Mouse (Mus musculus): ENCODE data around the gene Rhobtb1.

The Rhobtb1 gene

GRCm38 (mm10) chr10:69163216-69163615, 12.0 kb downstream of the Rhobtb1 start:
- DNase-seq (ENCODE audit: low spot score in 2 of 2) = no peak

- no peak for DNase-seq (ENCODE audit: low spot score in 2 of 2)
Measured at GRCm38 (mm10) chr10:69165125-69165524, 13.9 kb downstream of the Rhobtb1 start.

GRCm38 (mm10) chr10:69165847-69166246, 14.6 kb downstream of the Rhobtb1 start:
- DNase-seq (ENCODE audit: low spot score in 2 of 2) = no peak

- no peak for DNase-seq (ENCODE audit: low spot score in 2 of 2)
Measured at GRCm38 (mm10) chr10:69166514-69166913, 15.3 kb downstream of the Rhobtb1 start.

GRCm38 (mm10) chr10:69172412-69172811, 21.2 kb downstream of the Rhobtb1 start:
- DNase-seq (ENCODE audit: low spot score in 2 of 2) = no peak

GRCm38 (mm10) chr10:69176116-69176515, 24.9 kb downstream of the Rhobtb1 start:
- DNase-seq (ENCODE audit: low spot score in 2 of 2) = no peak

GRCm38 (mm10) chr10:69179341-69179740, 28.1 kb downstream of the Rhobtb1 start:
- no peak for DNase-seq (ENCODE audit: low spot score in 2 of 2)

GRCm38 (mm10) chr10:69180997-69181396, 29.8 kb downstream of the Rhobtb1 start:
- no peak for DNase-seq (ENCODE audit: low spot score in 2 of 2)

- DNase-seq (ENCODE audit: low spot score in 2 of 2) = no peak
Measured at GRCm38 (mm10) chr10:69184903-69185302, 33.7 kb downstream of the Rhobtb1 start.

- DNase-seq (ENCODE audit: low spot score in 2 of 2) = no peak
Measured at GRCm38 (mm10) chr10:69185431-69185830, 34.2 kb downstream of the Rhobtb1 start.

GRCm38 (mm10) chr10:69185894-69186893, 35.0 kb downstream of the Rhobtb1 start:
- peak; percentile 13 to 52 for DNase-seq (ENCODE audit: low spot score in 2 of 2)

GRCm38 (mm10) chr10:69187773-69188443, 36.7 kb downstream of the Rhobtb1 start:
- DNase-seq (ENCODE audit: low spot score in 2 of 2) = no peak

- DNase-seq (ENCODE audit: low spot score in 2 of 2) = no peak
Measured at GRCm38 (mm10) chr10:69190434-69191160, 39.4 kb downstream of the Rhobtb1 start.

GRCm38 (mm10) chr10:69192266-69192665, 41.0 kb downstream of the Rhobtb1 start:
- no peak for DNase-seq (ENCODE audit: low spot score in 2 of 2)

GRCm38 (mm10) chr10:69193721-69194120, 42.5 kb downstream of the Rhobtb1 start:
- no peak for DNase-seq (ENCODE audit: low spot score in 2 of 2)

- DNase-seq (ENCODE audit: low spot score in 2 of 2) = no peak
Measured at GRCm38 (mm10) chr10:69204677-69205400, 53.6 kb downstream of the Rhobtb1 start.

GRCm38 (mm10) chr10:69206081-69206480, 54.8 kb downstream of the Rhobtb1 start:
- DNase-seq (ENCODE audit: low spot score in 2 of 2) = no peak

GRCm38 (mm10) chr10:69207481-69207880, 56.2 kb downstream of the Rhobtb1 start:
- no peak for DNase-seq (ENCODE audit: low spot score in 2 of 2)

- peak in 1 of 2 experiments; percentile 3 for DNase-seq (ENCODE audit: low spot score in 2 of 2)
Measured at GRCm38 (mm10) chr10:69207981-69208630, 56.9 kb downstream of the Rhobtb1 start.

- no peak for DNase-seq (ENCODE audit: low spot score in 2 of 2)
Measured at GRCm38 (mm10) chr10:69208705-69209104, 57.5 kb downstream of the Rhobtb1 start.

- no peak for DNase-seq (ENCODE audit: low spot score in 2 of 2)
Measured at GRCm38 (mm10) chr10:69210006-69210405, 58.8 kb downstream of the Rhobtb1 start.

All from frontal cortex, postnatal 25 days (tissue).